Mouse (Mus musculus) E14TG2a.4 (cell line): ENCODE measurements around the gene Utrn.

Source experiments
- CTCF ChIP-seq: conservative IDR thresholded peaks from 2 replicates; pipeline ENCODE4 v1.5.1; 2014; ENCODE audit warnings: low read length
- POU5F1 ChIP-seq: IDR thresholded peaks from 2 replicates; pipeline ENCODE4 v1.6.1; 2014; ENCODE audit warnings: low read length, borderline replicate concordance

DNA sequence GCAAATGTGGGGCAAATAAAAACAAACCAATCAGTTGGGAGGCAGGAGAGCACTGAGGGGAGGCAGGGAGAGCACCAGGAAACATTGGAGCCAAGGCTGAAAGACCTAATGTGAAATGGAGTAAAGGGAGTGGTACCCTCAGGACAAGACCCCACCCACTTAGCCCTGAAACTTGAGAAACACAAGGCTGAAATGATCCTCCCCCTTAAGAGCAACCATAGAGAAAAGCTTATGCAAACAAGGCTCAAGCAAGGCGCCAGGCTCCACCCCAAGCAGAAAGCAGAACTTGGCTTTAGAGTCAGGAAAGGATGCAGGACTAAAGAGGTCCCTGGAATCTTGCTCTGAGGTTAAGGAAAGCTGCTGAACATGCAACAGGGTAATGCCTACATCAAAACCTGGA, 290.1 kb downstream of the Utrn start:
- TF ChIP-seq CTCF: no peak
- TF ChIP-seq POU5F1: no peak
